ENCODE assay signal across 8 mouse cellular contexts in the genomic region with DNA sequence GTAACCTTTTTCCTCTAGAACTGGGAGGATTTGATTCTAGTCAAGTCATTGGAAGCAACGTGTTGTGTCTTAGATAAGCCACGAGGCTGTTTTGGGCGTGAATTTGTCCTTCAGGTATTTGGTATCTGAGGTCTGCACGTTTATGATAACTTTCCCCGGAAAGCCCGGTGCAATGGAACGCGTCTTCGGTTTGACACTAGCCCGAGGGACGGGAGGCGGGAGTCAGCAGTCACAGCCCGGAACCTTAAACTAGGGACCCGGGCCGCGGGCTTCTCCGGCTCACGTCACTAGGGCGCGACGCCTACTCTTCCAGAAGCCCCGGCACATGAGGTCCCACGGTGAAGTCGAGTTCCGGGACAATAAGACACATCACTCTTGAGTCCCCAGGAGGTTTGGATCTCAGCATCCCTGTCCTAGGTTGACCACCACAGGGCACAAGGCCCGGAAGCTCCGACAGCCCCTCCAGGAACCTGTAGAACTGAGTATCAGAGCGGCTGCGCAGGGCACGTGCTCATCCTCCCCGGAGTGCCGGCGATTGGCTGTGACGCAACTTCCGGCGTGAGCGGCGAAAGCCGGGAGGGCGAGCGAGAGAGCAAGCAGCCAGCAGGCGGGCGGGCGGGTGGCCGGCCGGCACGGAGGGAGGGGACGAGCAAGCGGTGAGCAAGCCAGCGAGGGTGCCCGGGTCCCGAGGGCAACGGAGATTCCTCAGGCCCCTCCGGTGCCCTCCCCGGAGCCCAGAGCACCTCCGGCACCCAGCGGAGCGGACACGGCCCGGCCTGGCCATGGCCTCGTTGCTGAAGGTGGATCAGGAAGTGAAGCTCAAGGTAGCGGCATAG. TPM values are rescaled to one million over a fixed set of nuclear protein-coding genes. Genes with fewer than 3 reads are reported as not detected.
DNase-seq lines count a peak whose midpoint lies in the region; ATAC-seq lines count a peak whose summit lies in the region.

TSS of gene Psme3 (plus strand) at position 549 of the 836 bp plus-strand sequence.

- peak; percentile 92 for ATAC-seq in forebrain, embryonic 11.5 days (replicated peaks; ENCODE audit: low FRiP score)
- ATAC-seq in heart, embryonic 16.5 days (replicated peaks; ENCODE audit: extremely low read depth, insufficient read depth, low FRiP score): peak; percentile 89
- ATAC-seq in liver, embryonic 15.5 days (ENCODE audit: insufficient read depth): peak; percentile 90
- ATAC-seq in neural tube, embryonic 12.5 days (ENCODE audit: low FRiP score, low read depth): peak; percentile 93

- peak; percentile 76 to 82 for DNase-seq in CD8-positive naive resting alpha-beta T cell, adult 2 months (ENCODE audit: low read depth in 2 of 2, low spot score in 2 of 2)
- DNase-seq in c-Kit-positive CD71-negative TER-119-negative erythroid progenitor cells, embryonic 14.5 days (ENCODE audit: low read depth): peak; percentile 88
- peak; percentile 95 for DNase-seq in forebrain, embryonic 11.5 days (ENCODE audit: low spot score)
- peak; percentile 93 to 96 for DNase-seq in kidney, postnatal 36 days
- peak; percentile 93 for DNase-seq in telencephalon, adult 2 months (ENCODE audit: low read depth, low spot score)

- peak within 1 kb of the TSS; percentile 88 for H3K9ac ChIP-seq in forebrain, embryonic 11.5 days (ENCODE audit: low read length)
- H3K9ac ChIP-seq in heart, embryonic 16.5 days (ENCODE audit: low read length): peak within 1 kb of the TSS; percentile 89
- H3K9ac ChIP-seq in liver, embryonic 15.5 days: peak within 1 kb of the TSS; percentile 97
- H3K9ac ChIP-seq in neural tube, embryonic 12.5 days: peak within 1 kb of the TSS; percentile 74

- under 1% methylated on average over 62 of the region's 62 CpGs for WGBS in forebrain, embryonic 11.5 days
- WGBS in heart, embryonic 16.5 days: under 1% methylated on average over 62 of the region's 62 CpGs
- WGBS in liver, embryonic 15.5 days (ENCODE audit: insufficient replicate concordance): under 1% methylated on average over 62 of the region's 62 CpGs
- WGBS in neural tube, embryonic 12.5 days: under 1% methylated on average over 60 of the region's 62 CpGs

- peak within 1 kb of the TSS; percentile 65 for H3K27ac ChIP-seq in forebrain, embryonic 11.5 days (ENCODE audit: low read depth, low read length)
- H3K27ac ChIP-seq in heart, embryonic 16.5 days (ENCODE audit: low read length): peak within 1 kb of the TSS; percentile 77
- peak within 1 kb of the TSS; percentile 99 for H3K27ac ChIP-seq in liver, embryonic 15.5 days (replicated peaks)
- H3K27ac ChIP-seq in neural tube, embryonic 12.5 days: peak within 1 kb of the TSS; percentile 63; the same call in 1 of the 2 replicates

- H3K36me3 ChIP-seq in forebrain, embryonic 11.5 days (ENCODE audit: control insufficient read depth, insufficient read depth, low read length): peaks cover 8% of the 10 kb centered on the region; the same call in 1 of the 2 replicates
- peaks cover 22% of the 10 kb centered on the region for H3K36me3 ChIP-seq in heart, embryonic 16.5 days (ENCODE audit: control insufficient read depth, insufficient read depth)
- peaks cover 35% of the 10 kb centered on the region for H3K36me3 ChIP-seq in liver, embryonic 15.5 days (replicated peaks)
- H3K36me3 ChIP-seq in neural tube, embryonic 12.5 days: peaks cover 31% of the 10 kb centered on the region

- no peaks in the 10 kb centered on the region for H3K9me3 ChIP-seq in forebrain, embryonic 11.5 days (ENCODE audit: control insufficient read depth, low read length)
- no peaks in the 10 kb centered on the region for H3K9me3 ChIP-seq in heart, embryonic 16.5 days (replicated peaks; ENCODE audit: control insufficient read depth, low read length)
- H3K9me3 ChIP-seq in liver, embryonic 15.5 days (replicated peaks): no peaks in the 10 kb centered on the region
- no peaks in the 10 kb centered on the region for H3K9me3 ChIP-seq in neural tube, embryonic 12.5 days

- H3K27me3 ChIP-seq in forebrain, embryonic 11.5 days (ENCODE audit: control insufficient read depth, insufficient read depth, low read length): no peaks in the 10 kb centered on the region
- no peaks in the 10 kb centered on the region for H3K27me3 ChIP-seq in heart, embryonic 16.5 days (ENCODE audit: control insufficient read depth, insufficient read depth, low read length)
- no peaks in the 10 kb centered on the region for H3K27me3 ChIP-seq in liver, embryonic 15.5 days
- H3K27me3 ChIP-seq in neural tube, embryonic 12.5 days (replicated peaks): no peaks in the 10 kb centered on the region

- H3K4me3 ChIP-seq in forebrain, embryonic 11.5 days (ENCODE audit: low read depth, low read length): peak within 1 kb of the TSS; percentile 86
- peak within 1 kb of the TSS; percentile 97 for H3K4me3 ChIP-seq in heart, embryonic 16.5 days (ENCODE audit: low read length)
- H3K4me3 ChIP-seq in liver, embryonic 15.5 days (replicated peaks): peak within 1 kb of the TSS; percentile 91
- H3K4me3 ChIP-seq in neural tube, embryonic 12.5 days: peak within 1 kb of the TSS; percentile 72

- peak within 1 kb of the TSS; percentile 60 for H3K4me2 ChIP-seq in forebrain, embryonic 11.5 days (ENCODE audit: low read depth, low read length, severe bottlenecking)
- H3K4me2 ChIP-seq in heart, embryonic 16.5 days (ENCODE audit: low read depth, low read length): peak within 1 kb of the TSS; percentile 86
- peak within 1 kb of the TSS; percentile 87 for H3K4me2 ChIP-seq in liver, embryonic 15.5 days
- peak within 1 kb of the TSS; percentile 99 for H3K4me2 ChIP-seq in neural tube, embryonic 12.5 days (replicated peaks)

- peaks cover 2% of the 10 kb centered on the region; the same call in 1 of the 2 replicates for H3K4me1 ChIP-seq in forebrain, embryonic 11.5 days (replicated peaks; ENCODE audit: control insufficient read depth, insufficient read depth, low read length)
- H3K4me1 ChIP-seq in heart, embryonic 16.5 days (ENCODE audit: control insufficient read depth, insufficient read depth, low read length): peaks cover 16% of the 10 kb centered on the region
- peaks cover 56% of the 10 kb centered on the region for H3K4me1 ChIP-seq in liver, embryonic 15.5 days (replicated peaks)
- H3K4me1 ChIP-seq in neural tube, embryonic 12.5 days: peaks cover 17% of the 10 kb centered on the region

RNA-seq across cellular contexts. Expression of gene Psme3, which starts in this region (rescaled TPM):
- 189 and 193 TPM in 2 replicates for polyA plus RNA-seq in forebrain, embryonic 11.5 days (2014; fragmentation: Nextera tagmentation; extraction: Ambion mirVana)
- 94.1 and 103 TPM in 2 replicates for polyA plus RNA-seq in heart, embryonic 16.5 days (2015; fragmentation: Nextera tagmentation; extraction: Ambion mirVana)
- 189 and 190 TPM in 2 replicates for polyA plus RNA-seq in liver, embryonic 15.5 days (2015; fragmentation: Nextera tagmentation; extraction: Ambion mirVana)
- 155 and 168 TPM in 2 replicates for polyA plus RNA-seq in neural tube, embryonic 12.5 days (2016; fragmentation: Nextera tagmentation; extraction: Ambion mirVana)

Comparison
In these comparisons a context has a peak if more than half of its experiments do, and no peak if none do; other contexts are left out.
1. Peak in every context shown above with its lines: DNase-seq, ATAC-seq, H3K4me3 ChIP-seq and H3K27ac ChIP-seq.